Mouse (Mus musculus) limb, embryonic 10.5 days (tissue): ENCODE data around the gene Pip4k2b. TPM values are rescaled to one million over a fixed set of nuclear protein-coding genes. Genes with fewer than 3 reads are reported as not detected.

ENCODE experiments used
- DNase-seq: peaks from one replicate; pipeline ENCODE4 v3.0.0-alpha.2; 2017; ENCODE audit warnings: low spot score
- H3K27ac ChIP-seq: fragments of 300-500 bp; sonication (generic); 2 replicates; pipeline ENCODE4 v1.5.1; 2016; ENCODE audit warnings: mild to moderate bottlenecking
- H3K27me3 ChIP-seq: fragments of 300-500 bp; sonication (generic); 2 replicates; pipeline ENCODE4 v1.6.1; 2016; ENCODE audit warnings: low read depth, mild to moderate bottlenecking; ENCODE audit not compliant: poor library complexity, severe bottlenecking
- H3K36me3 ChIP-seq: fragments of 300-500 bp; sonication (generic); 2 replicates; pipeline ENCODE4 v1.6.1; 2016; ENCODE audit warnings: mild to moderate bottlenecking, moderate library complexity
- H3K4me1 ChIP-seq: fragments of 300-500 bp; sonication (generic); 2 replicates; pipeline ENCODE4 v1.6.1; 2016
- H3K4me3 ChIP-seq: fragments of 300-500 bp; sonication (generic); 2 replicates; pipeline ENCODE4 v1.5.1; 2016; ENCODE audit warnings: mild to moderate bottlenecking, moderate library complexity
- H3K9me3 ChIP-seq: fragments of 300-500 bp; sonication (generic); replicated peaks from 2 replicates; pipeline ENCODE4 v1.6.1; 2016; ENCODE audit warnings: mild to moderate bottlenecking
- WGBS: fragments of 180-500 bp; shearing (Covaris S2); methylation state at CpG from one replicate; pipeline ENCODE4 v1.1.7; 2016; 5-methylcytosine and 5-hydroxymethylcytosine counted together
- polyA plus RNA-seq: library from polyadenylated mRNA; unstranded; fragments of >200 nt; fragmentation: Nextera tagmentation; extraction: Ambion mirVana; gene quantifications from 2 replicates; pipeline ENCODE4 v1.2.1, GENCODE M21; 2016

Gene Pip4k2b
- polyA plus RNA-seq, 1 experiment from 2014 or later: 1.9 TPM

DNA sequence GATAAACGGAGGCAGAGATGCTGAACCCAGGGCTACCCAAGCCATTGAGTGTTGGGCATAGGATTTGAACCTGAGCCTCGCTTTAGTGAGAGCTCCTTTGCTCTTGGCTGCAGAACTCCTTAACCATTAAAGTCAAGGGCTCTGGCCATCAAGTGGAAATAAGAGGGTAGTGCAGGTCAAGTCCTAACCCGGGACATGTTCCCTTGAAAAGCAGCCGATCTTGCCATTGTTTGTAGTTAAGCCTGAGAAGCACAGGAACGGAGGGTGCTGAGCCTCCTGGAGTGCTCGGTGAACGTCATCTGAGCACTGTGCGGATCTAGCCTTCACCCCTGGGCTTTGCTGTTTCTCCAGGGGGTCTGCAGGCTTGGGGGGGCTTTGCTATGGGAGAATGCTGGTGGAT is 66.7 kb downstream of the Pip4k2b start:
- Histone ChIP-seq H3K27ac (peak overlapping the region; percentile 46), H3K27me3 (no peaks in the 10 kb centered on the region), H3K9me3 (no peaks in the 10 kb centered on the region), H3K36me3 (peaks cover 98% of the 10 kb centered on the region), H3K4me1 (peaks cover 14% of the 10 kb centered on the region), H3K4me3 (no peak overlapping the region)
- 75% methylated on average over 8 of the region's 8 CpGs for WGBS
- DNase-seq: no peak

DNA sequence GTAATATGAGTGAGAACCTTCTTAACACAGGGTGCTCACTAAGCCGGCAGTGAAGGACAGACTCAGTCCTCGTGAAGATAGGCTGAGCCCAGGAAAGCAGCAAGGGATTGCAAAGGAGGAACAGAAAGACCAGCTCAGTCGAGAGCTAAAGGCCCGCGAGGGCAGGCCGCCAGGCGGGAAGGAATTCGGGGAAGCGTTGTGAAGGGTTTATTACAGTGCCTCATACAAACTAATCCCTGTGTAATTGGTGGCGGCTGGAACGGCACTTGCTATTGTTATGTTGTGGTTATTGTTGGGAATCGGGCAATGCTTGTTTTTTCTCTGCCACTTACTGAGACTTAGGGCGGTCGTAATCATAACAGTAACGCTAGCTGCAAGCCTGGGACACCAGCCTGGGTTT is 67.1 kb downstream of the Pip4k2b start:
- 69% methylated on average over 15 of the region's 15 CpGs for WGBS
- no peaks in the 10 kb centered on the region for H3K9me3 ChIP-seq
- H3K4me3 ChIP-seq: no peak overlapping the region
- peaks cover 98% of the 10 kb centered on the region for H3K36me3 ChIP-seq
- no peaks in the 10 kb centered on the region for H3K27me3 ChIP-seq
- no peak for DNase-seq
- H3K27ac ChIP-seq: no peak overlapping the region
- peaks cover 14% of the 10 kb centered on the region for H3K4me1 ChIP-seq

DNA sequence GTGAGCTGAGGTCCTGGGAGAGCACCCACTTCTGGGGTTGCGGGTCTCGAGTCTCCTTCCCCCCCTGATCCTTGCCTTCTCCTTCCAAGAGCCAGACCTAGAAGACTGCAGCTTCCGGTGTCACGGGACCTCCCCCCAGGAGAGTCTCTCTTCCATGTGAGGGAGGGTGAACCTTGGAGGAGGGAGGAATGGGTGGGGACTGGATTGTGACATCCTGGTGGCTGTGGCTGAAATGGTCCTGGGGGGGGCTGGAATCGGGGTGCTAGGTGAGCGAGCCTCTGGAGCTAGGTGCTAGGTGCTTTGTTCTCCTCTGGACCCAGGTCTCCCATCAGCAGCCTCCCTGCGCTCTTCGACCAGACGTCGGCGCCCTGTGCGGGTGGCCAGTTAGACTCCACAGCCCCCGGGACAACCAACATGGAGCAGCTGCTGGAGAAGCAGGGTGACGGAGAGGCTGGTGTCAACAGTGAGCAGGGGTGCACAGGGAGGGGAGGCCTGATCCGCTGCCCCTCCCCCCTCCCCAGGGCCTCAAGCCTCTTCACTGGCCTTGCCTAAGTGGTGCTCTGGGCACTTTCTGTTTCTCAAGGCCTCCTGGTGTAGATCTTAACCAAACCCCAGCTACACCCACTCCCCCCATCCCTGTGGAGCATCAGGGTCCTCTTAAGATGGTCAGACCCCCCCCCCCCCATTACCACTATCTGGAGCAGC is 68.3 kb downstream of the Pip4k2b start:
- H3K36me3 ChIP-seq: peaks cover 98% of the 10 kb centered on the region

DNA sequence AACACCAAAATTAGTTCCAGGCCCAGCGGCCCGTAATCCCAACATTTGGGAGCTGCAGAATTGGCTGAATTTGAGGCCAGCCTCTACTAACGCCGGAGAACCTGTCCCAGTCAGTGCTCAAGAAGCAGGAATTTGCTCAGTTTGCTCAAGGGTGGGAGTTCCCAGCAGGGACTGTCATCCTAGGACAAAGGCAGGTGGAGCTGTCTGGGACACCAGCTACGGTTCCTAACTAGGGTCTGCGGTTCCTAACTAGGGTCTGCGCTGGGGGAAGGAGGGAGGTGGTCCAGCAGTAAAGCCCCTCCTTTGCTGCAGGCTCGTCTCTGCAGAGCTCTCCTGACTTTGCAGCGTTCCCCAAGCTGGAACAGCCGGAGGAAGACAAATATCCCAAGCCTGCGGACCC is 71.4 kb downstream of the Pip4k2b start:
- Histone ChIP-seq H3K27ac (no peak overlapping the region), H3K27me3 (0 out of 2 replicates have a peak, but pooled peaks cover 3% of the 10 kb centered on the region), H3K9me3 (no peaks in the 10 kb centered on the region), H3K4me1 (peaks cover 42% of the 10 kb centered on the region), H3K36me3 (peaks cover 100% of the 10 kb centered on the region), H3K4me3 (no peak overlapping the region)
- 89% methylated on average over 11 of the region's 11 CpGs for WGBS
- no peak for DNase-seq

More for the DNA sequence above, 68.3 kb downstream of the Pip4k2b start:
- H3K9me3 ChIP-seq: no peaks in the 10 kb centered on the region
- no peak overlapping the region for H3K4me3 ChIP-seq
- no peak for DNase-seq
- H3K27me3 ChIP-seq: no peaks in the 10 kb centered on the region
- H3K4me1 ChIP-seq: peaks cover 15% of the 10 kb centered on the region
- H3K27ac ChIP-seq: no peak overlapping the region
- 90% methylated on average over 15 of the region's 15 CpGs for WGBS

DNA sequence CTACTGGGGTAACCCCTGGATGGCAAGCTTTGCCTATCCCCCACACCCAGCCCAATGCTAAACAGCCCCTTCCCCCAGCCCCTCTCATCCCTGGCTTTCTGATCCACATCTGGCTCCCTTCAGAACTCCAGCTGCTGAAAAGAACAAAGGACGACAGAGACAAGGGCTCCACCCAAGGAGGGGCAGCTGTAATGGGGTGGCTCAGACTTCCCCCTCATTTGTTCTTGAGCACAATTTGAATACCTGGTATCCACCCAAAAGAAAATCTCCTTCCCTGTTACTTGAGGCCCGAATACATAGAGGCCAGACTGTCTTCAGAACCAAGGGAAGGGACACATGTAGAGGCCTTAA is 73.4 kb downstream of the Pip4k2b start:
- Histone ChIP-seq H3K27me3 (0 out of 2 replicates have a peak, but pooled peaks cover 3% of the 10 kb centered on the region), H3K9me3 (no peaks in the 10 kb centered on the region), H3K4me3 (no peak overlapping the region), H3K27ac (no peak overlapping the region), H3K4me1 (peaks cover 37% of the 10 kb centered on the region), H3K36me3 (peaks cover 100% of the 10 kb centered on the region)
- 40% methylated on average over 2 of the region's 2 CpGs for WGBS
- DNase-seq: no peak

DNA sequence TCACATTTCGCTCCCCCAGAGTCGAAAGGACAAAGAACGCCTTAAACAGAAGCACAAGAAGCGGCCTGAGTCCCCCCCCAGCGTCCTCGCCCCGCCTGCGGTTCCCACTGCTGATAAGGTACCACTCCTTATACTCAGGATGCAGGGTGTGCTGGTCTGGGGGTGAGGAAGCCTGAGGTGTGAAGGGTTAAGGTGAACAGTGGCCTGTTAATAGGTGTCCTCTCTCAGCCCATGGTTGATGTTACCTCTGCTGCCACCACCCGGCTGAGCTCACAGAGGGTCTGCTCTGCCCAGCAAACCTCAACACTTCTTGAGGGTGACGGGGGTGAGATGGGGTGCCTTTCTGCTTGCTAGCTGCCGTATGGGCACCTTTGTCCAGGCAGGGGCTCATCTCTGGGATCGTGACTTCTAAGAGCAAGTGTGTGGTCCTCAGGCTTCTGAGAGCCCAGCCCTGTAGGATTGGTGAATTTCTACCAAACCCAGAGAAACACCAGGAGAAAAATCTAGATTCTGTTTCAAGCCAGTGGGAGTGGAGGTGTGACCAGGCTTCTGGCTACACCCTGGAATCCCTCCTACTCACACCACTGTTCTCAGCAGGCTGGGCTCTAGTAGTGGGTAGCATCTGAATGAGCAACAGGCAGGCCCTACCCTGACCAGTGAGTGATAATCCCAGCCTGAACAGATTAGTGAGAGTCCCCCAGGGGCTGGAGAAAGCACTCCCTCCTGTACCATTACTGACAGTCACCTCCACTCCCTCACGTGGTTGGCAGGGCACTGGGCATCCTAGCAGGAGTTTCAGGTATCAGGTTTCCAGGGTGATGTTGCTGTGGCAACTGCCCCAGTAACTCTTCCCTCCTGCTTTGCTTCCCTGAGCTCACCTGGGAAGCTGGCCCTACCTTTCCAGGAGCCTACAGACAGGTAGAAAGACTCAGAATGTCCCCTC is 74.0 kb downstream of the Pip4k2b start:
- Histone ChIP-seq H3K4me1 (peaks cover 40% of the 10 kb centered on the region), H3K9me3 (no peaks in the 10 kb centered on the region), H3K27me3 (0 out of 2 replicates have a peak, but pooled peaks cover 3% of the 10 kb centered on the region), H3K36me3 (peaks cover 100% of the 10 kb centered on the region), H3K27ac (no peak overlapping the region), H3K4me3 (no peak overlapping the region)
- DNase-seq: no peak
- 70% methylated on average over 13 of the region's 13 CpGs for WGBS

DNA sequence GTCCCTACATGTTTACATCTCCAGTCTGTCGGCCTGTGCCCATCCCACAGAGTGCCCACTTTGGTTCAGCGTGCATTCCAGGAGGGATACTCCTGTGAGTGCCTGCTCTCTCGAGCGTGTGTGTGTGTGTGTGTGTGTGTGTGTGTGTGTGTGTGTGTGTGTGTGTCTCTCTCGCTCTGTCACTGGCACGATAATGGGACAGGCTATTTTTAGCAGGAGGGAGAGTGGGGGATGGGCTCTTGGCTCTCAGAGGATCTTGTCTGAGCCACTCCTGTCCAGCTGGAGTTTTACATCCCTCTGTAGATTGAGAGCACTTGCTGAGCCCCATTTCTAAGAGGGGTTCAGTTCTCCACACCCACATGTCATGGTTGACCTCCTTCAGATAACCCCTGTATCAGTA is 74.7 kb downstream of the Pip4k2b start:
- no peak overlapping the region for H3K4me3 ChIP-seq
- DNase-seq: no peak
- peaks cover 47% of the 10 kb centered on the region for H3K4me1 ChIP-seq
- no peaks in the 10 kb centered on the region for H3K9me3 ChIP-seq
- 0 out of 2 replicates have a peak, but pooled peaks cover 3% of the 10 kb centered on the region for H3K27me3 ChIP-seq
- H3K27ac ChIP-seq: no peak overlapping the region
- peaks cover 100% of the 10 kb centered on the region for H3K36me3 ChIP-seq
- WGBS: 52% methylated on average over 6 of the region's 6 CpGs

DNA sequence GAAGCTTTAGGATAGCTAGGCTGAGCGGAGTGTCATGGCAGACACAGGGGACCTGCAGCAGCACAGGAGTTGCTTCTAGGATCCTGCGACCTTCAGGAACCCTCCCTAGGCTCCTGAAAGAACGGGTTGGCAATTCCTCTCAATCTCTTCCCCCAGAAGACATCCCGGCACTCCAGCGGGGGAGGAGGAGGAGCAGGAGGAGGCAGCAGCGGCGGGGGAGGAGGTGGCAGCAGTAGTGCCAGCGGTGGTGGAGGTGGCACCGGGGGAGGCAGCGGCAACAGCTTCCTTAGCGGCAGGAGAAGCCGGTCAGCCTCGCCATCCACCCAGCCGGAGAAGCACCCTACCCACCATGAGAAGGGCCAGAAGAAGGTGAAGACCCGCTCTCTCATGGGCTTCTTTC is 75.2 kb downstream of the Pip4k2b start:
- peaks cover 96% of the 10 kb centered on the region for H3K36me3 ChIP-seq
- peaks cover 53% of the 10 kb centered on the region for H3K4me1 ChIP-seq
- H3K9me3 ChIP-seq: no peaks in the 10 kb centered on the region
- no peak for DNase-seq
- 63% methylated on average over 15 of the region's 15 CpGs for WGBS
- H3K4me3 ChIP-seq: no peak overlapping the region
- no peak overlapping the region for H3K27ac ChIP-seq
- H3K27me3 ChIP-seq: 0 out of 2 replicates have a peak, but pooled peaks cover 3% of the 10 kb centered on the region

DNA sequence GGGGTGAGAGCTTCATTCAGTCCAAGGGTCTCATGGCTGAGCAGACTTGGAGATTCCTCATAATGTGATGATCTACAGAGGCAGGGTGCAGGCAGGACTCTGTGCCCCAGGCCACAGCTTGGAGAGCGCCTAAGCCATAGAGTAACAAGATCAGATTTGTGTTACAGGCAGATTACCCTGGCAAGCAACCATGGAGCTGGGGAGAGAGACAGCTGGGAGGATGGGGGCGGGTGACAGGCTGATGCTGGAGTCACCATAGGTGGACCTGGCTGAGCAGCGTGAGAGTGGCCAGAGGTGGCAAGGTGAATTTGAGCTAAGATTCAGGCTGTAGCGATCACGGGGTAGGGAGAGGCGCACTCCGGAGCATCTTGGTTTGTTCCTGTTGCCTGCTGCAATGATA is 76.3 kb downstream of the Pip4k2b start:
- no peak overlapping the region for H3K27ac ChIP-seq
- no peak overlapping the region for H3K4me3 ChIP-seq
- H3K4me1 ChIP-seq: peaks cover 58% of the 10 kb centered on the region
- H3K36me3 ChIP-seq: peaks cover 85% of the 10 kb centered on the region
- DNase-seq: no peak
- H3K27me3 ChIP-seq: 0 out of 2 replicates have a peak, but pooled peaks cover 3% of the 10 kb centered on the region
- 91% methylated on average over 7 of the region's 7 CpGs for WGBS
- no peaks in the 10 kb centered on the region for H3K9me3 ChIP-seq

DNA sequence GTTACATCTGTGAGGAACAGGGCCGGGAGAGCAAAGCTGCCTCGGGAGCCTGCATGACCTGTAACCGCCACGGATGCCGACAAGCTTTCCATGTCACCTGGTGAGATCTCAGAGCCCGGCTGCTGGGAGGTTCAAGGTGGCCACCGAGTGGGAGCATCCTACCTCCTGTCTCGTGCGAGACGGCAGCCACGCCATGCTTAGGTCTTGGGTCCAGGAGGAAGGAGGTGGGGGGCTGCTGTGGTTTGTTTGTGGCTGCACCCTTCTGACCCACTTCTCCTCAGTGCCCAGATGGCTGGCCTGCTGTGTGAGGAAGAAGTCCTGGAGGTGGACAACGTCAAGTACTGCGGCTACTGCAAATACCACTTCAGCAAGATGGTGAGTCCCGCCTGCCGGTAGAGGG is 77.7 kb downstream of the Pip4k2b start:
- Histone ChIP-seq H3K36me3 (peaks cover 71% of the 10 kb centered on the region), H3K27me3 (peaks cover 6% of the 10 kb centered on the region), H3K4me1 (peaks cover 68% of the 10 kb centered on the region), H3K27ac (no peak overlapping the region), H3K9me3 (no peaks in the 10 kb centered on the region), H3K4me3 (no peak overlapping the region)
- DNase-seq: no peak
- 91% methylated on average over 15 of the region's 15 CpGs for WGBS

DNA sequence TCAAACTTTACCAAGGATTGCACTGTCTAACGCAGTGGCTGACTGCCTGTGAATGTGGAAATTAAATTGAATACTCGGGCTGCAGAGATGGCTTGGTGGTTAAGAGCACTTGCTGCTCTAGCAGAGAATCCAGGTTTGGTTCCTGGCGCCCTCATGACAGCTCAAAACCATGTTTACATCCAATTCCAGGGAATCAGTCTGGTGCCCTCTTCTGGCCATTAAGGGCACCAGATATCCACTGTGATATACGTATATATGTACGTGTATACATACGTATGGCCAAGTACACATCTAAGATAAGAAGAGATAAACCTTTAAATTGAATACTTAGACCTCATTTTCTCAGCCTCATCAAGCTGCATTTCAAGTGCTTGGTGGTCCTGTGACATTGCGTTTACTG is 78.3 kb downstream of the Pip4k2b start:
- Histone ChIP-seq H3K4me1 (peaks cover 73% of the 10 kb centered on the region), H3K36me3 (peaks cover 65% of the 10 kb centered on the region), H3K4me3 (0 out of 2 replicates have a peak overlapping the region, but pooled peaks have one; percentile 73), H3K9me3 (no peaks in the 10 kb centered on the region), H3K27ac (no peak overlapping the region), H3K27me3 (peaks cover 11% of the 10 kb centered on the region)
- DNase-seq: no peak
- WGBS: 93% methylated on average over 7 of the region's 7 CpGs

DNA sequence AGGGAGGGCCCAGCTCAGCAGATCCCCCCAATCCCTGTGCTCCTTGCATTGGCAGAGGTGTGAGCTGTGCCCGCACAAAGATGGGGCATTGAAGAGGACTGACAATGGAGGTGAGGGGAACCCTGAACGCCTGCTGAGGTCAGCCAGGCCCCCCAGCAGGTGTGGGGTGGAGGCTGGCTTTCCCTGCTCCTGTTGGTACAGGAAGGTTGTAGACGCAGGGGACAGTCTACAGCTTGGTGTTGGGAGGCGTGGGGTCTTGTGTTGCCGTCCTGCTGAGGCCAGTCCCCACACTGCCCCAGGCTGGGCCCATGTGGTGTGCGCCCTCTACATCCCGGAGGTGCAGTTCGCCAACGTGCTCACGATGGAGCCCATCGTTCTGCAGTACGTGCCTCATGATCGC is 79.1 kb downstream of the Pip4k2b start:
- peak overlapping the region; percentile 73 for H3K4me3 ChIP-seq
- H3K9me3 ChIP-seq: no peaks in the 10 kb centered on the region
- H3K27ac ChIP-seq: no peak overlapping the region
- peaks cover 57% of the 10 kb centered on the region for H3K36me3 ChIP-seq
- H3K27me3 ChIP-seq: peaks cover 18% of the 10 kb centered on the region
- H3K4me1 ChIP-seq: peaks cover 73% of the 10 kb centered on the region
- no peak for DNase-seq
- WGBS: 93% methylated on average over 13 of the region's 13 CpGs
